Mouse (Mus musculus) liver, adult 2 months (tissue): ENCODE results near the gene Prr23a1.

Experiments
- CTCF ChIP-seq: fragments of 200-500 bp; IDR thresholded peaks from 2 replicates; pipeline ENCODE4 v1.5.1; 2011; ENCODE audit warnings: low read depth, low read length, control low read depth
- POLR2A ChIP-seq: fragments of 200-500 bp; IDR thresholded peaks from 2 replicates; pipeline ENCODE4 v1.6.1; 2011; ENCODE audit warnings: low read length, control low read depth; ENCODE audit not compliant: insufficient read depth; ENCODE audit errors: extremely low read depth

DNA sequence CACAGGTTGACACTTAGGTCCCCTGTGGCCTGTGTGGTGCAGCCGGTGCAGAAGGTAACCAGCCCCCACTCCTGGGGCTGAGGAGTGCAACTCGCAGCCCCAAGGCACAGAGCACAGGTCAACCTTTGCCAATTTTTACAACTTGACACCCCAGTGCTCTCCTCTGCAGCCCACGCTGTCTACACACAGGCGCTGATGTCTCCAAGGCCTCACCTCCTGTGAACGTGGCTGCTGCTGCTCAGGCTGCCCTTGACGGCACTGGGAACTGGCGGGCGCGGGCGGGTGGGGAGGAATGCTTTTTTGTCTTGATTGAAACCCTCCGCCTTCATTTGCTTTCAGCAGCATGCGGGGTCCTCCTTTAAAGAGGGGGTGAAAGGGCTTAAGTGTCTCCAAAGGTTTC is 38.3 kb upstream of the Prr23a1 start:
- TF ChIP-seq CTCF, result no peak
- no peak for TF ChIP-seq POLR2A
